Mouse (Mus musculus): ENCODE measurements around the gene Ms4a6c. TPM values are rescaled to one million over a fixed set of nuclear protein-coding genes. Genes with fewer than 3 reads are reported as not detected.

The Ms4a6c gene
- polyA plus RNA-seq, 1 experiment, result 0.25 TPM

DNA sequence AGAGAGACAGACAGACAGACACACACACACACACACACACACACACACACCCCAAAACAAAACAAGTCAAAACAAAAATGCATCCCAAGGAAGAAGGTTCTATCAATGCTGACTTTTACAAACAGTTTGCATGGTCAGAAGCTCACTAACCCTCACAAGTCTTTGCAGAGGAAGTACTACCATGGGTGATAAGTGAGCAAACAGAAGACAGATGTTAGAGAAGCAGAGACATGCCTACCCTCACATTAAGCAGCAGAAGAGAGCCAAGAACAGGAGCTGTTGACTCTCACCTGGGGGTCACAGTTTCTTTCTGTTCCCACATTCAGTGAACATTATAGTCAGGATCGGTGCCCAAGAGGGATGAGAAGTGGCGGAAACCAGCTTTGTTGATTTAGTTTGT, 10.5 kb downstream of the Ms4a6c start:
- 86% methylated on average over 2 of the region's 2 CpGs for WGBS
- H3K27ac ChIP-seq (ENCODE audit: insufficient read depth, low read length), result no peak overlapping the region
- TF ChIP-seq CTCF (IDR thresholded peaks at IDR 0.05; ENCODE audit: borderline replicate concordance, insufficient read depth, low read depth, low read length), result no peak
- TF ChIP-seq POLR2A (IDR thresholded peaks at IDR 0.05; ENCODE audit: borderline replicate concordance, insufficient read depth, low read length), result no peak
- no peak overlapping the region for H3K4me3 ChIP-seq (replicated peaks; ENCODE audit: insufficient read depth, low read depth, low read length)
- no peaks in the 10 kb centered on the region for H3K4me1 ChIP-seq (ENCODE audit: control insufficient read depth, insufficient read depth, low read length)
- no peak for DNase-seq
- no peaks in the 10 kb centered on the region for H3K27me3 ChIP-seq (ENCODE audit: control insufficient read depth, insufficient read depth, low read length)

DNA sequence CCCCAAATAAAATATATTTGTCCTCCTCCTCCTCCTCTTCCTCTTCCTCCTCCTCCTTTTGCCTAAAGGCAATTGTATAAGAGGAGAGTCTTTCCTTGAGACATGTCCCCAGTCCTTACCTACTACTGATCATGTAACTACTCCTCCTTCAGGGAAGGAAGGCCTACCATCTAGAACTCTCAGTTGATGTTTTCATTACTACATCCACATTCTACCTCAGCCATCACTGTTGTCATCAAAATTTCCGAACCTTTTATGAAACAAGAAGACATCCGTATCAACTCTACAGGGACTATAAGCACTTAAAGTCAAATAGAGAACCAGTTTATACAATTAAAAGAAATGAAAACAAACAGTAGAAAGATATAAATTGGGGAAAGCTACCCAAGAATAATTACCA, 13.5 kb downstream of the Ms4a6c start:
- Histone ChIP-seq H3K4me1 (ENCODE audit: control insufficient read depth, insufficient read depth, low read length) (no peaks in the 10 kb centered on the region), H3K27ac (ENCODE audit: insufficient read depth, low read length) (no peak overlapping the region), H3K27me3 (ENCODE audit: control insufficient read depth, insufficient read depth, low read length) (no peaks in the 10 kb centered on the region), H3K4me3 (replicated peaks; ENCODE audit: insufficient read depth, low read depth, low read length) (no peak overlapping the region)
- WGBS, result 91% methylated on average over 2 of the region's 2 CpGs
- DNase-seq, result no peak
- TF ChIP-seq CTCF (IDR thresholded peaks at IDR 0.05; ENCODE audit: borderline replicate concordance, insufficient read depth, low read depth, low read length) (no peak), POLR2A (IDR thresholded peaks at IDR 0.05; ENCODE audit: borderline replicate concordance, insufficient read depth, low read length) (no peak)

DNA sequence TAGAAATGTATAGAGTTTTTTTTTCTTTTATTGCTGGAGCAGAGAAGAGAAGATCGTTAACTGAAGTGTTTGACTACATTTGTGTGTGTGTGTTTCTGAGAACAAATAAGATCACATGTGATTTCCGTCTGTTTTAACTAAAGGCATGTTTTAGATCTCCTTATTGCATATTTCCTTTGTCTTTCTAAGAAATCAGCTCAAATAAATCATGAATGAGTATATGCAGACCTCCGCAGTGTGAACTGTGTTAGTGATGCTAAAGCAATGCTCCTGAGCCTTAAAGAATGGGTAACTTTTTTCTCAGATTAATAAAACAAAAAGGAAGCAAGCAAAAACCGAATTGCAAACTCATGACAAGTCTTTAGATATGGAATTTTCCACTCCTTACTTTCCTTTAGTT, 14.8 kb downstream of the Ms4a6c start:
- Histone ChIP-seq H3K27me3 (ENCODE audit: control insufficient read depth, insufficient read depth, low read length) (no peaks in the 10 kb centered on the region), H3K4me1 (ENCODE audit: control insufficient read depth, insufficient read depth, low read length) (no peaks in the 10 kb centered on the region), H3K4me3 (replicated peaks; ENCODE audit: insufficient read depth, low read depth, low read length) (no peak overlapping the region), H3K27ac (ENCODE audit: insufficient read depth, low read length) (no peak overlapping the region)
- TF ChIP-seq CTCF (IDR thresholded peaks at IDR 0.05; ENCODE audit: borderline replicate concordance, insufficient read depth, low read depth, low read length) (no peak), POLR2A (IDR thresholded peaks at IDR 0.05; ENCODE audit: borderline replicate concordance, insufficient read depth, low read length) (no peak)
- DNase-seq, result no peak
- 70% methylated on average over 4 of the region's 4 CpGs for WGBS

DNA sequence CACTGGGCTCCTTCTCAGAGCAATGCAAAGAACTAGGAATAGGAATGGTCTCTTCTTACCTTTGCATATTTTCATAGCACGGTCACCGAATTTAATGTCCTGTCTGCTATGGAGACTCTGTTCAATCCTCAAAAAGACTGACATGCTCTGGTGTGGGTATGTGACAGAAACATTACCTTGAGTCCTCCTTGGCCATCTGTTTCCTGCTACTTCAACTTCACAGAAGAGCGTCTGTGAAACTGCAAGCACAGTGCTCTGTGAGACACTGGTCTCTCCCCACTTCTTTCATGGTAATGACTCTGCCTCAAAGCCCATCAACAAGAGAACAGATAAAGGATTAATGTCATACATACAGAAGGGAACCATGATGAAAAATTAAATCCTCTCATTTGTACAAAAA, 15.2 kb downstream of the Ms4a6c start:
- H3K4me3 ChIP-seq (replicated peaks; ENCODE audit: insufficient read depth, low read depth, low read length), result no peak overlapping the region
- TF ChIP-seq POLR2A (IDR thresholded peaks at IDR 0.05; ENCODE audit: borderline replicate concordance, insufficient read depth, low read length) (no peak), CTCF (IDR thresholded peaks at IDR 0.05; ENCODE audit: borderline replicate concordance, insufficient read depth, low read depth, low read length) (no peak)
- no peak overlapping the region for H3K27ac ChIP-seq (ENCODE audit: insufficient read depth, low read length)
- H3K27me3 ChIP-seq (ENCODE audit: control insufficient read depth, insufficient read depth, low read length), result no peaks in the 10 kb centered on the region
- DNase-seq, result no peak
- 81% methylated on average over 3 of the region's 3 CpGs for WGBS
- H3K4me1 ChIP-seq (ENCODE audit: control insufficient read depth, insufficient read depth, low read length), result no peaks in the 10 kb centered on the region

GRCm38 (mm10) chr19:11485266-11485665, 16.1 kb downstream of the Ms4a6c start:
- H3K4me3 ChIP-seq (replicated peaks; ENCODE audit: insufficient read depth, low read depth, low read length), result no peak overlapping the region
- no peaks in the 10 kb centered on the region for H3K4me1 ChIP-seq (ENCODE audit: control insufficient read depth, insufficient read depth, low read length)
- H3K27ac ChIP-seq (ENCODE audit: insufficient read depth, low read length), result no peak overlapping the region
- 85% methylated on average over 3 of the region's 3 CpGs for WGBS
- TF ChIP-seq CTCF (IDR thresholded peaks at IDR 0.05; ENCODE audit: borderline replicate concordance, insufficient read depth, low read depth, low read length) (no peak), POLR2A (IDR thresholded peaks at IDR 0.05; ENCODE audit: borderline replicate concordance, insufficient read depth, low read length) (no peak)
- no peaks in the 10 kb centered on the region for H3K27me3 ChIP-seq (ENCODE audit: control insufficient read depth, insufficient read depth, low read length)
- DNase-seq, result no peak

DNA sequence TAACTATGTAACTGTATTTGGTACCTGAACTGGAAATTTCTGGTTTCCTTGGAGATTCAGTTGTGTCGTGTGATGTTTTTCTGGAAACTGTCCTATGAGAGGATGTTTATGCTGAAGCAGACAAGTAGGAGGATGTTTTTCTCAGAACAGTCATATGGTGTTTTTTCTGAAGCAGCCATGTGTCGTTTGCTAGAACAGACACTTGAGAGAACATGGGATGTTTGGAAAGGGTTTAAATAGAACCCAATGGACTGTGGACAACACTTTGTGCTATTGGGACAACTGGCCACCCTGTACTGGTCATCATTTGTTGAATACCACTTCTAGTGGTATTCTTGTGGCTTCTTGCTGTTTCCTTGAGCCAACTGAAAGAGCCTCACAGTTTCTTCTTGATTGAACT, 16.6 kb downstream of the Ms4a6c start, which contains the start of gene Gm8369:
Gm8369 (plus strand) TSS at position 193 of the 400 bp plus-strand sequence.
- H3K4me3 ChIP-seq (replicated peaks; ENCODE audit: insufficient read depth, low read depth, low read length), result no peak within 1 kb of the TSS
- no peak within 1 kb of the TSS for H3K27ac ChIP-seq (ENCODE audit: insufficient read depth, low read length)
- no peak for DNase-seq
- H3K27me3 ChIP-seq (ENCODE audit: control insufficient read depth, insufficient read depth, low read length), result no peaks in the 10 kb centered on the region
- TF ChIP-seq CTCF (IDR thresholded peaks at IDR 0.05; ENCODE audit: borderline replicate concordance, insufficient read depth, low read depth, low read length) (no peak), POLR2A (IDR thresholded peaks at IDR 0.05; ENCODE audit: borderline replicate concordance, insufficient read depth, low read length) (no peak)
- H3K4me1 ChIP-seq (ENCODE audit: control insufficient read depth, insufficient read depth, low read length), result no peaks in the 10 kb centered on the region
- WGBS, result 68% methylated on average over 2 of the region's 2 CpGs

- H3K4me3 ChIP-seq (replicated peaks; ENCODE audit: insufficient read depth, low read depth, low read length), result no peak overlapping the region
- TF ChIP-seq CTCF (IDR thresholded peaks at IDR 0.05; ENCODE audit: borderline replicate concordance, insufficient read depth, low read depth, low read length) (no peak), POLR2A (IDR thresholded peaks at IDR 0.05; ENCODE audit: borderline replicate concordance, insufficient read depth, low read length) (no peak)
- WGBS, result 94% methylated on average over 1 of the region's 1 CpGs
- DNase-seq, result no peak
- H3K27me3 ChIP-seq (ENCODE audit: control insufficient read depth, insufficient read depth, low read length), result no peaks in the 10 kb centered on the region
- no peak overlapping the region for H3K27ac ChIP-seq (ENCODE audit: insufficient read depth, low read length)
- no peaks in the 10 kb centered on the region for H3K4me1 ChIP-seq (ENCODE audit: control insufficient read depth, insufficient read depth, low read length)
Measured at GRCm38 (mm10) chr19:11486599-11486998, 17.4 kb downstream of the Ms4a6c start.

DNA sequence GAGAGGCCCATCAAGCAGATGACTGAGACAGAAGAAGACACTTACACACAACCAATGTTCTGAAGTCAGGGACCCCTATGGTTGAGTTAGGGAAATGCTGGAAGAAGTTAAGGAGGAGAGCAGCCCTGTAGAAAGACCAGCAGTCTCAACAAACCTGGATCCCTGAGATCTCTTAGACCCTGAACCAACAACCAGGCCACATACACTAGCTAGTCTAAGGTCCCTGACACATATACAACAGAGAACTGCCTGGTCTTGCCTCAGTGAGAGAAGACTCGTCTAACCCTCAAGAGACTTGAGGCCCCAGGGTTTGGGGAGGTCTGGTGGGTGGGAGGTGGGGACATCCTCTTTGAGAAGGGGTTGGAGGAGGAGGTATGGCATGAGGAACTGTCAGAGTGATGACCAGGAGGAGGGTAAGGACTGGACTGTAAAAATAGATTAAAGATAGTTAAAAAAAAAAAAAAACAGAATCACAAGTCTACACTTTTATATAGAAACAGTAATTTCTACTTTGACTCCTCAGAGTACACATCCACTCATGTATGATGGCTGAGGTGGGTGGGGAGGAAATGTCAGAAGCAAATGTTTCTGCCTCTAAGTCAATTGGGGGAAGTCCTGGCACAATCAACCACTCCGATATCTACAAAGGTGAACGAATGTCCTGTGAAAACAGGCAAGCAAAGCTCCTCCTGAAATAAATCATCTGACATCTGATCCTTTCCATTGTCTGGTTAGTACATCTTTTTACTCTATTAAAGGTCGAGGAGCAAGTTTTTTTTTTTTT, 22.4 kb downstream of the Ms4a6c start:
- Histone ChIP-seq H3K4me1 (ENCODE audit: control insufficient read depth, insufficient read depth, low read length) (no peaks in the 10 kb centered on the region), H3K27me3 (ENCODE audit: control insufficient read depth, insufficient read depth, low read length) (no peaks in the 10 kb centered on the region), H3K27ac (ENCODE audit: insufficient read depth, low read length) (no peak overlapping the region), H3K4me3 (replicated peaks; ENCODE audit: insufficient read depth, low read depth, low read length) (no peak overlapping the region)
- TF ChIP-seq CTCF (IDR thresholded peaks at IDR 0.05; ENCODE audit: borderline replicate concordance, insufficient read depth, low read depth, low read length), result no peak
- no peak for TF ChIP-seq POLR2A (IDR thresholded peaks at IDR 0.05; ENCODE audit: borderline replicate concordance, insufficient read depth, low read length)
- 65% methylated on average over 4 of the region's 4 CpGs for WGBS
- no peak for DNase-seq

All from cerebellum, adult 2 months (tissue).